Mouse (Mus musculus): ENCODE data around the gene S100pbp.

DNA sequence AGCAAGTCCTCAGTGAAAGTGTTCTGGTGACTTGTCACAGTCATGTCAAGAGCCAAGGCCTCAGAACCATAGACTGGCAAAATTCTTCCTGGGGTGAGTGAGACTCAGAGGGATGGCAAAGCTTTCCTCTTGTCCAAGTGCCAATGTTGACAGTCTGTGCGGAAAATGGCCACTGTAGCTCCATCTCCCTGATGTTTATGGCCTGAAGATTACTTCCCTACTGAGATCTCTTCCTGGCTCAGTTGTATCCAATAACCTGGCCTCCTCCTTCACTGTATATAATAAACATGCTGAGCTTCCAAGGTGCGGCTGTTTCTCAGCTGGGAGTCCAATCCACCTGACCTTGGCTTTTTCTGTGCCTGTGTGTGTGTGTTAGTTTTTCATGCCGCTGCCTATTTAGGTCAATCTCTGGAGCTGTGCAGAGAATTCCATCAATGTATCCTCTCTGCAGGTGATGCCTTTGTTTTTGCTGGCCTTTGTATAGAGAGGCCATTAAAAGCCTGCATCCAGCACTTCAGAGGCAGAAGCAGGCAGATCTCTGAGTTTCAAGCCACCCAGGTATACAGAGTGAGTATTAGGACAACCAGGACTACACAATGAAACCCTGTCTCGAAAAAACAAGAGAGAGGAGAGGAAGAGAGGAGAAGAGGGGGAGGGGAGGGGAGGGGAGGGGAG is 27.8 kb downstream of the S100pbp start:
- TF ChIP-seq CTCF (IDR thresholded peaks at IDR 0.05; ENCODE audit: low read depth), result no peak
- TF ChIP-seq EP300 (optimal IDR thresholded peaks at IDR 0.05), result no peak
